Mouse (Mus musculus) cerebellum, adult 2 months (tissue): ENCODE results near the gene Mthfr.

Experiments
- CTCF ChIP-seq: fragments of 200-500 bp; IDR thresholded peaks from 2 replicates; pipeline ENCODE4 v1.5.1; 2011; ENCODE audit warnings: low read depth, mild to moderate bottlenecking, control low read depth, low read length, moderate library complexity, borderline replicate concordance; ENCODE audit not compliant: insufficient read depth
- POLR2A ChIP-seq: fragments of 200-500 bp; IDR thresholded peaks from 2 replicates; pipeline ENCODE4 v1.6.1; 2011; ENCODE audit warnings: low read length, control low read depth, borderline replicate concordance; ENCODE audit not compliant: insufficient read depth

- peak; percentile 64 for TF ChIP-seq CTCF
- no peak for TF ChIP-seq POLR2A
Measured at GRCm38 (mm10) chr4:148101801-148102527, 63.1 kb downstream of the Mthfr start.
